Mouse (Mus musculus): ENCODE results near the gene Myb. TPM values are rescaled to one million over a fixed set of nuclear protein-coding genes. Genes with fewer than 3 reads are reported as not detected.
A peak's percentile ranks its signal among the peaks of the same experiment; 100 is the strongest.

The Myb gene
- polyA plus RNA-seq, 1 experiment from 2014 or later = 8.1 TPM

DNA sequence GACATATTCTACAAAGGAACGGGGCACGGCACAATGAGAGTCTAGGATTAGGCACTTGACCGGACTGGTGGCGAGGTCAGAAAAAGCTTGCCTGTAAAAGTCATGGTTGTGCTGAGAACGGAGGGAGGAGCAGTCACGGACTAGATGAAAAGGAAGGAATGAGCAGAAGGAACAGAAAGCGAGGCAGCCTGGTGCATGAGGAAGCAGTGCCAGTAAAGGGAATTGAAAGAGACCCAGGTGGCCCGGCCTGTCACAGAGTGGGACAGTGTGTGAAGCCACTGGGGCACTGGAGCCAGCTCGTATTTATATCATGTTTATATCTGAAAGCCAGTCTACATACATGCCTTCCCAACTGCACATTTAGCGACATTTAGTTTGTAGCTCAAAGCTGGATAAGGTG lies 31.7 kb upstream of the Myb start:
- H3K27ac ChIP-seq = no peak overlapping the region
- H3K27me3 ChIP-seq = peaks cover 25% of the 10 kb centered on the region
- no peak overlapping the region for H3K9ac ChIP-seq
- no peak overlapping the region for H3K4me2 ChIP-seq
- H3K9me3 ChIP-seq = no peaks in the 10 kb centered on the region
- no peaks in the 10 kb centered on the region for H3K36me3 ChIP-seq (replicated peaks)
- WGBS = 78% methylated on average over 10 of the region's 10 CpGs
- H3K4me1 ChIP-seq = peaks cover 12% of the 10 kb centered on the region
- H3K4me3 ChIP-seq (replicated peaks) = no peak overlapping the region
- no peak for ATAC-seq (ENCODE audit: low FRiP score)

GRCm38 (mm10) chr10:21189756-21190397 lies 29.1 kb upstream of the Myb start:
- Histone ChIP-seq H3K9me3 (no peaks in the 10 kb centered on the region), H3K27ac (no peak overlapping the region), H3K4me1 (peaks cover 12% of the 10 kb centered on the region), H3K9ac (no peak overlapping the region), H3K36me3 (replicated peaks) (no peaks in the 10 kb centered on the region), H3K27me3 (peaks cover 25% of the 10 kb centered on the region), H3K4me3 (replicated peaks) (no peak overlapping the region), H3K4me2 (no peak overlapping the region)
- 78% methylated on average over 9 of the region's 9 CpGs for WGBS
- ATAC-seq (ENCODE audit: low FRiP score) = no peak

DNA sequence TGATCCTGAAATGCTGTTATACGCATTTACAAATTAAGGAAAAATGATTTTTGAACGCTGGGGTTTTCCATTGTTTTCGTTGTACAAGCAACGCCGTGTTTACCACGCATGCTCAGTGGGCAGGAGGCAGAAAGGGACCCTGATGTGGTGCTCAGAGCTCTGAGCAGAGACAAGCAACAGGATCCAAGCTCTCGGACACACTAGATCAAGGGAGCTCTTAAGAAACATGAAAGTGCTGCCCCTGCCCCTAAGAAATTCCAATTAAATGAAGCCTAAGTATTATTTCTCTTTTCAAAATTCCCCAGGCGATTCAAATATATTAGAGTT lies 28.5 kb upstream of the Myb start:
- H3K27me3 ChIP-seq = peaks cover 25% of the 10 kb centered on the region
- no peak overlapping the region for H3K27ac ChIP-seq
- peak overlapping the region; percentile 50 for H3K4me2 ChIP-seq
- 0 out of 2 replicates have a peak, but pooled peaks have one; percentile 46 for ATAC-seq (ENCODE audit: low FRiP score)
- no peak overlapping the region for H3K9ac ChIP-seq
- H3K36me3 ChIP-seq (replicated peaks) = no peaks in the 10 kb centered on the region
- H3K4me3 ChIP-seq (replicated peaks) = peak overlapping the region; percentile 25
- WGBS = 23% methylated on average over 8 of the region's 8 CpGs
- H3K4me1 ChIP-seq = peaks cover 12% of the 10 kb centered on the region
- H3K9me3 ChIP-seq = no peaks in the 10 kb centered on the region

DNA sequence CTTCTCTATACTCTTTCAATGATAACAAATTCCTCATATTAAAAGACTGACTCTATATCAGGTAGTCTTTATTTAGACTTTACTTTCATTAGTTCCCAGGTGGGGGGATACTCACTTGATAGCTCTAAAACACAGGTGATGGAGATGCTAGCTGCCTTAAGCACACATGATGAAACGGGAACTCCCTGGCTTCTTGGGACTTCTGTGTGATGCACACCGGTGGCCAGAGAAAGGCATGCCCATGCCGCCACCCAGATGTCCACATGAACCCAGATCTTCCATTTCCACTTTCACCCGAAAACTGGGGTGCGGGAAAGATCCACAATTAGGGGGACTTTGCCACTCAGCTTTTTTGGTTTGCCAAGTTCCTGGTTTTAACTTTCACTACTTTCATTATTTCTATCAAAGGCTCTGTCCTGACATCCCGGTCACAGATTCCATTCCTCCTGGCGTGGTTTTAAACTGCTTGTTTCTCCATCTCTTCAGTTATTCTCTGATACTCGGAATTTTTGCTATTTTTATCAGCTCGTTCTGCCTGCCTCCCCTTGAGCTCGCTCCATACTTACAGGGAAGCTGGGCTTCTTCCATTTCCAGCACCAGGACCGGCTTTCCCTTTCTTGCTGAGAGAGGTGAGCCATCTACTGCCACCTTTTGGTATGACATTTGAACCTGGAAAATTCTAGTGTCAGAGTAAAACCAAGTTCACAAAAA lies 27.9 kb upstream of the Myb start:
- no peaks in the 10 kb centered on the region for H3K36me3 ChIP-seq (replicated peaks)
- no peak overlapping the region for H3K27ac ChIP-seq
- 33% methylated on average over 11 of the region's 11 CpGs for WGBS
- peak overlapping the region; percentile 25 for H3K4me3 ChIP-seq (replicated peaks)
- no peaks in the 10 kb centered on the region for H3K9me3 ChIP-seq
- ATAC-seq (ENCODE audit: low FRiP score) = 0 out of 2 replicates have a peak, but pooled peaks have one; percentile 46
- H3K27me3 ChIP-seq = peaks cover 25% of the 10 kb centered on the region
- no peak overlapping the region for H3K9ac ChIP-seq
- H3K4me2 ChIP-seq = peak overlapping the region; percentile 50
- H3K4me1 ChIP-seq = peaks cover 12% of the 10 kb centered on the region

DNA sequence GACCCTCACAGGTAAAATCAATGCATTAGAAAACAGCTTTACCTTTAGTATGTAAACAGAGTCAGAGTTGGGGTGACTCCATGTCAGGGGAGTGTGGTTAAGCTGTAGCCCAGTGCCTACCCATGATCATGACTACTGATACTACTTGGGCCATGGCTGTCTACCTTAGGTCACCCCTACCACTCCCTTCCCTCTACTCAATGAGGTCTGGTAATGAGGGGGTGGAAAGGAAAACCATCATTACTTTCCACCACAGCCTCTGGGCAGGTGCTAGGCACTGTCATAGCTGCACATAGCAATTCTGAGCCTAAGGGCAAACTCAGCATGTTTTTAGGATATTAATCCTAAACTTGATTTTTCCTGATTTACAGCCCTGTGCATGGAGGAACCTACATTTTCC lies 27.1 kb upstream of the Myb start:
- no peaks in the 10 kb centered on the region for H3K36me3 ChIP-seq (replicated peaks)
- H3K4me3 ChIP-seq (replicated peaks) = no peak overlapping the region
- H3K27ac ChIP-seq = no peak overlapping the region
- H3K4me2 ChIP-seq = no peak overlapping the region
- no peak for ATAC-seq (ENCODE audit: low FRiP score)
- peaks cover 5% of the 10 kb centered on the region; the same call in 1 of the 2 replicates for H3K4me1 ChIP-seq
- H3K27me3 ChIP-seq = peaks cover 23% of the 10 kb centered on the region
- H3K9ac ChIP-seq = no peak overlapping the region
- H3K9me3 ChIP-seq = no peaks in the 10 kb centered on the region

GRCm38 (mm10) chr10:21186733-21187132 lies 25.9 kb upstream of the Myb start:
- H3K9ac ChIP-seq = no peak overlapping the region
- 0 out of 2 replicates have a peak, but pooled peaks cover 4% of the 10 kb centered on the region for H3K9me3 ChIP-seq
- H3K36me3 ChIP-seq (replicated peaks) = no peaks in the 10 kb centered on the region
- H3K4me1 ChIP-seq = peaks cover 5% of the 10 kb centered on the region; the same call in 1 of the 2 replicates
- H3K4me3 ChIP-seq (replicated peaks) = no peak overlapping the region
- peaks cover 16% of the 10 kb centered on the region for H3K27me3 ChIP-seq
- ATAC-seq (ENCODE audit: low FRiP score) = no peak
- 89% methylated on average over 5 of the region's 5 CpGs for WGBS
- H3K4me2 ChIP-seq = no peak overlapping the region
- H3K27ac ChIP-seq = no peak overlapping the region

- Histone ChIP-seq H3K27me3 (peaks cover 20% of the 10 kb centered on the region), H3K9ac (no peak overlapping the region), H3K9me3 (0 out of 2 replicates have a peak, but pooled peaks cover 4% of the 10 kb centered on the region), H3K27ac (no peak overlapping the region), H3K36me3 (replicated peaks) (no peaks in the 10 kb centered on the region), H3K4me2 (no peak overlapping the region), H3K4me3 (replicated peaks) (no peak overlapping the region), H3K4me1 (no peaks in the 10 kb centered on the region)
- no peak for ATAC-seq (ENCODE audit: low FRiP score)
- 45% methylated on average over 5 of the region's 5 CpGs for WGBS
Observed at GRCm38 (mm10) chr10:21178711-21179110, 17.9 kb upstream of the Myb start.

GRCm38 (mm10) chr10:21178281-21178680 lies 17.5 kb upstream of the Myb start:
- H3K4me3 ChIP-seq (replicated peaks) = no peak overlapping the region
- H3K9ac ChIP-seq = no peak overlapping the region
- H3K4me2 ChIP-seq = no peak overlapping the region
- 0 out of 2 replicates have a peak, but pooled peaks cover 4% of the 10 kb centered on the region for H3K9me3 ChIP-seq
- H3K36me3 ChIP-seq (replicated peaks) = no peaks in the 10 kb centered on the region
- H3K4me1 ChIP-seq = no peaks in the 10 kb centered on the region
- no peak overlapping the region for H3K27ac ChIP-seq
- H3K27me3 ChIP-seq = peaks cover 21% of the 10 kb centered on the region
- no peak for ATAC-seq (ENCODE audit: low FRiP score)
- WGBS = 86% methylated on average over 10 of the region's 10 CpGs

DNA sequence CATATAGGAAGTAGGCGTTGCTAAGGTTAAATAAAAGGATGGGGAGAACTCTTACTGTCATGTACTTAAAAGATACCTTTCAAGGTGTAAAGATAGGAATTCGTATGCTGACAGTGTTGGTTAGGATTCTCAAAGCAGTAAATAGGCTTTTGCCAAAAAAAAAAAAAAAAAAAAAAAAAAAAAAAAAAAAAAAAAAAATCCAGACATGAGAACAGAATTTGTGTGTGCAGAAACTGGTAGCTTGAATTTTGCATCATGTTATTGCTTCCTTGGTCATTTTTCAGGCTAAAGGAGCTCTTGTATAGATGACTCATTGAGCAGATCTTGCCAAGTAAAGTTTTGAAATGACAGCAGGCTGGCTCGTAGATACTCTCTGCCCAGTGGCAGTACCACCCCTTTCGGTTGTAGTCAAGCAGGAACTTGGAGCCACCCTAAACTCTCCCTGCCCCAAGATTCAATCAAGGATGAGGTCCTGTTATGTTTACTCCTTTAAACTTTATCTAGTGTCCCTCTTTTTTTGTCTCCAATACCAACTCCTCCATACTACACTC lies 11.9 kb upstream of the Myb start:
- H3K27ac ChIP-seq = no peak overlapping the region
- no peaks in the 10 kb centered on the region for H3K36me3 ChIP-seq (replicated peaks)
- no peak overlapping the region for H3K4me3 ChIP-seq (replicated peaks)
- no peak overlapping the region for H3K9ac ChIP-seq
- WGBS = 92% methylated on average over 4 of the region's 4 CpGs
- no peak overlapping the region for H3K4me2 ChIP-seq
- H3K27me3 ChIP-seq = peaks cover 16% of the 10 kb centered on the region
- H3K4me1 ChIP-seq = no peaks in the 10 kb centered on the region
- no peak for ATAC-seq (ENCODE audit: low FRiP score)
- 0 out of 2 replicates have a peak, but pooled peaks cover 2% of the 10 kb centered on the region for H3K9me3 ChIP-seq

DNA sequence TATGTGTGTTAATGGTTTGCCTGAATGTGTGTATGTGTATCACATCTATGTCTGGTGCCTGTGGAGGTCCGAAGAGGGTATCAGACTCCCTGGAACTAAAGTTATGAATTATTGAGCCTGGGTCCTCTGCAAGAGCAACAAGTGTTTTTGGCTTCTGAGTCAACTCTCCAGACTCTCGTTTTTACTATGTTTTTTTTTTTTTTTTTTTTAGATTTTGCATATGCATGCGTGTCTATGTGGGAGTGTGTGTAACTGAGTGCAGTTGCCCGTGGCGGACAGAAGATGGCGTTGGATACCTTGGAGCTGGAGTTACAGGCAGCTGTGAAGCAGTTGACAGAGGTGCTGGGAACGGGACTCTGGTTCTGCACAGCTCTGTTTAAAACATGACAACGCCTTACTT lies 7.7 kb upstream of the Myb start:
- Histone ChIP-seq H3K4me2 (no peak overlapping the region), H3K36me3 (replicated peaks) (no peaks in the 10 kb centered on the region), H3K27me3 (peaks cover 17% of the 10 kb centered on the region), H3K9me3 (0 out of 2 replicates have a peak, but pooled peaks cover 2% of the 10 kb centered on the region), H3K4me1 (no peaks in the 10 kb centered on the region), H3K27ac (no peak overlapping the region), H3K9ac (no peak overlapping the region), H3K4me3 (replicated peaks) (no peak overlapping the region)
- WGBS = 94% methylated on average over 8 of the region's 8 CpGs
- ATAC-seq (ENCODE audit: low FRiP score) = no peak

- no peak overlapping the region for H3K4me3 ChIP-seq (replicated peaks)
- H3K27ac ChIP-seq = no peak overlapping the region
- no peak overlapping the region for H3K9ac ChIP-seq
- no peaks in the 10 kb centered on the region for H3K36me3 ChIP-seq (replicated peaks)
- 0 out of 2 replicates have a peak, but pooled peaks cover 2% of the 10 kb centered on the region for H3K9me3 ChIP-seq
- H3K4me1 ChIP-seq = no peaks in the 10 kb centered on the region
- no peak overlapping the region for H3K4me2 ChIP-seq
- WGBS = 92% methylated on average over 6 of the region's 6 CpGs
- H3K27me3 ChIP-seq = peaks cover 18% of the 10 kb centered on the region
- ATAC-seq (ENCODE audit: low FRiP score) = no peak
Observed at GRCm38 (mm10) chr10:21167842-21168241, 7.1 kb upstream of the Myb start.

- no peak overlapping the region for H3K27ac ChIP-seq
- no peak overlapping the region for H3K4me3 ChIP-seq (replicated peaks)
- WGBS = 93% methylated on average over 5 of the region's 5 CpGs
- no peaks in the 10 kb centered on the region for H3K36me3 ChIP-seq (replicated peaks)
- H3K4me1 ChIP-seq = no peaks in the 10 kb centered on the region
- H3K9me3 ChIP-seq = 0 out of 2 replicates have a peak, but pooled peaks cover 2% of the 10 kb centered on the region
- peaks cover 21% of the 10 kb centered on the region for H3K27me3 ChIP-seq
- H3K9ac ChIP-seq = no peak overlapping the region
- H3K4me2 ChIP-seq = no peak overlapping the region
- ATAC-seq (ENCODE audit: low FRiP score) = no peak
Observed at GRCm38 (mm10) chr10:21167165-21167564, 6.4 kb upstream of the Myb start.
